Mouse (Mus musculus) limb, embryonic 14.5 days (tissue): ENCODE results near the gene Ube2m. TPM values are rescaled to one million over a fixed set of nuclear protein-coding genes. Genes with fewer than 3 reads are reported as not detected.

Experiments used
- ATAC-seq: fragments of 200-750 bp; cut with Nextera tagmentation; 2 replicates; pipeline ENCODE4 v1.8.0; 2017; ENCODE audit warnings: low read depth, moderate number of reproducible peaks, moderate TSS enrichment; ENCODE audit not compliant: low FRiP score
- DNase-seq: peaks from one replicate; pipeline ENCODE4 v3.0.0-alpha.2; 2015; ENCODE audit warnings: low spot score
- H3K27ac ChIP-seq: fragments of 300-500 bp; sonication (generic); replicated peaks from 2 replicates; pipeline ENCODE4 v1.5.1; 2014; ENCODE audit warnings: low read depth, mild to moderate bottlenecking, low read length, moderate library complexity, mixed read lengths
- H3K27me3 ChIP-seq: fragments of 300-500 bp; sonication (generic); 2 replicates; pipeline ENCODE4 v1.6.1; 2014; ENCODE audit warnings: low read length, mixed read lengths; ENCODE audit not compliant: control insufficient read depth, insufficient read depth
- H3K36me3 ChIP-seq: fragments of 300-500 bp; sonication (generic); 2 replicates; pipeline ENCODE4 v1.6.1; 2014; ENCODE audit warnings: mild to moderate bottlenecking, low read length, moderate library complexity, mixed read lengths; ENCODE audit not compliant: control insufficient read depth, insufficient read depth
- H3K4me1 ChIP-seq: fragments of 300-500 bp; sonication (generic); 2 replicates; pipeline ENCODE4 v1.6.1; 2014; ENCODE audit warnings: antibody characterized with exemption, low read length, mixed read lengths; ENCODE audit not compliant: control insufficient read depth, insufficient read depth
- H3K4me2 ChIP-seq: fragments of 300-500 bp; sonication (generic); replicated peaks from 2 replicates; pipeline ENCODE4 v1.6.1; 2014; ENCODE audit warnings: low read depth, mild to moderate bottlenecking, low read length, moderate library complexity; ENCODE audit not compliant: severe bottlenecking
- H3K4me3 ChIP-seq: fragments of 300-500 bp; sonication (generic); replicated peaks from 2 replicates; pipeline ENCODE4 v1.5.1; 2014; ENCODE audit warnings: low read length
- H3K9ac ChIP-seq: fragments of 300-500 bp; sonication (generic); 2 replicates; pipeline ENCODE4 v1.6.1; 2014; ENCODE audit warnings: mild to moderate bottlenecking, low read depth, low read length, moderate library complexity; ENCODE audit not compliant: severe bottlenecking
- H3K9me3 ChIP-seq: fragments of 300-500 bp; sonication (generic); 2 replicates; pipeline ENCODE4 v1.6.1; 2016; ENCODE audit warnings: low read length; ENCODE audit not compliant: control insufficient read depth
- POLR2A ChIP-seq: fragments of 200-500 bp; IDR thresholded peaks from 2 replicates; pipeline ENCODE4 v1.8.0; 2012; ENCODE audit warnings: inconsistent platforms, mild to moderate bottlenecking, moderate library complexity, borderline replicate concordance; ENCODE audit not compliant: insufficient read depth, insufficient read length; ENCODE audit errors: extremely low read depth
- WGBS: fragments of 180-500 bp; shearing (Covaris S2); extraction: QIAGEN DNeasy Blood & Tissue Kit; methylation state at CpG from one replicate; pipeline ENCODE4 v1.1.7; 2014; 5-methylcytosine and 5-hydroxymethylcytosine counted together
- polyA plus RNA-seq, 2 experiments: library from polyadenylated mRNA; depleted of rRNA in 1 of 2; stranded (reverse) in 1 of 2; unstranded in 1 of 2; fragments of >200 nt; fragmentation: Nextera tagmentation in 1 of 2; extraction: Ambion mirVana in 1 of 2; gene quantifications; 2 replicates each; pipeline versions ENCODE4 v1.2.1 to v1.2.3; 2012 to 2014

The Ube2m gene
- polyA plus RNA-seq, 2 experiments: 159 to 294 TPM

- Histone ChIP-seq H3K27me3 (no peaks in the 10 kb centered on the region), H3K36me3 (no peaks in the 10 kb centered on the region), H3K4me3 (peak within 1 kb of the TSS; percentile 61), H3K4me1 (0 out of 2 replicates have a peak, but pooled peaks cover 3% of the 10 kb centered on the region), H3K4me2 (peak within 1 kb of the TSS; percentile 51), H3K9me3 (no peaks in the 10 kb centered on the region), H3K27ac (peak within 1 kb of the TSS; percentile 75), H3K9ac (peak within 1 kb of the TSS; percentile 61)
- under 1% methylated on average over 38 of the region's 41 CpGs for WGBS
- ATAC-seq (peak; percentile 98), DNase-seq (peak; percentile 96)
- TF ChIP-seq POLR2A: peak; percentile 54; the same call in 1 of the 2 replicates
These were observed 16.4 kb upstream of the Ube2m start, which contains the start of gene Mzf1 for GRCm38 (mm10) chr7:13054287-13055010. TSS of gene Mzf1 (minus strand) at chr7:13054764.

- no peaks in the 10 kb centered on the region for H3K27me3 ChIP-seq
- WGBS: 2% methylated on average over 15 of the region's 15 CpGs
- no peaks in the 10 kb centered on the region for H3K36me3 ChIP-seq
- H3K4me3 ChIP-seq: peak overlapping the region; percentile 61
- no peak for TF ChIP-seq POLR2A
- 0 out of 2 replicates have a peak, but pooled peaks cover 3% of the 10 kb centered on the region for H3K4me1 ChIP-seq
- ATAC-seq: no peak
- no peak for DNase-seq
- peak overlapping the region; percentile 51 for H3K4me2 ChIP-seq
- no peaks in the 10 kb centered on the region for H3K9me3 ChIP-seq
- peak overlapping the region; percentile 75; the same call in 1 of the 2 replicates for H3K27ac ChIP-seq
- H3K9ac ChIP-seq: peak overlapping the region; percentile 61
These were observed 15.8 kb upstream of the Ube2m start for GRCm38 (mm10) chr7:13053961-13054286.

DNA sequence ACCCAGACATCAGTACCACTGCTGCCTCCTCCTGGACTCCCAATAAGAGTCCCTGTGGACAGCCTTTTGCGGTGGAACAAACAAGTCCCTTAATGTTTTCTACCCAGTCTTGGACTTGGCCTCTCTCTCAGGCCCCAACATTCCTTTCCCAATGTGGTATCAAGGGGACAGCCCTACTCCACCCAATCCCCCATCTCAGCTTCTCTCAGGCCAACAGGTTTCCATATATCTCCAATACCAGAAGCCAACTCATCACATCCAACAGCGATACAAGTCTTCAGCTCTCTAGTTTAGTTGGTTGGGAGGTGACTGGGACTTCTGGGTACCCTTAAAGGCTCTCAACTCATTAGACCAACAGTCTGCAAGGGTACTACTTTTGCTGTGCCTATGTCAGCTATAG, 15.4 kb upstream of the Ube2m start:
- 90% methylated on average over 2 of the region's 2 CpGs for WGBS
- ATAC-seq (no peak), DNase-seq (no peak)
- Histone ChIP-seq H3K4me2 (peak overlapping the region; percentile 51; the same call in 1 of the 2 replicates), H3K36me3 (no peaks in the 10 kb centered on the region), H3K4me1 (0 out of 2 replicates have a peak, but pooled peaks cover 3% of the 10 kb centered on the region), H3K9ac (peak overlapping the region; percentile 61; the same call in 1 of the 2 replicates), H3K27me3 (no peaks in the 10 kb centered on the region), H3K27ac (no peak overlapping the region), H3K4me3 (peak overlapping the region; percentile 61), H3K9me3 (no peaks in the 10 kb centered on the region)
- no peak for TF ChIP-seq POLR2A

- Histone ChIP-seq H3K9me3 (no peaks in the 10 kb centered on the region), H3K27me3 (no peaks in the 10 kb centered on the region), H3K4me1 (0 out of 2 replicates have a peak, but pooled peaks cover 3% of the 10 kb centered on the region), H3K4me3 (no peak overlapping the region), H3K4me2 (no peak overlapping the region), H3K9ac (no peak overlapping the region), H3K27ac (no peak overlapping the region), H3K36me3 (no peaks in the 10 kb centered on the region)
- ATAC-seq (no peak), DNase-seq (no peak)
- WGBS: 87% methylated on average over 13 of the region's 13 CpGs
- no peak for TF ChIP-seq POLR2A
These were observed 14.9 kb upstream of the Ube2m start for GRCm38 (mm10) chr7:13053001-13053400.

- no peaks in the 10 kb centered on the region for H3K9me3 ChIP-seq
- WGBS: 15% methylated on average over 2 of the region's 2 CpGs
- H3K27ac ChIP-seq: no peak overlapping the region
- ATAC-seq: peak; percentile 48; the same call in 1 of the 2 replicates
- DNase-seq: peak; percentile 64
- no peak overlapping the region for H3K9ac ChIP-seq
- H3K4me3 ChIP-seq: no peak overlapping the region
- no peaks in the 10 kb centered on the region for H3K36me3 ChIP-seq
- H3K27me3 ChIP-seq: peaks cover 31% of the 10 kb centered on the region
- no peak for TF ChIP-seq POLR2A
- peaks cover 11% of the 10 kb centered on the region for H3K4me1 ChIP-seq
- no peak overlapping the region for H3K4me2 ChIP-seq
These were observed 8.0 kb upstream of the Ube2m start for GRCm38 (mm10) chr7:13046084-13046483.
